ENCODE assay signal across 9 mouse cellular contexts in genomic region chr2:3172656-3173055, GRCm38 (mm10). TPM values are rescaled to one million over a fixed set of nuclear protein-coding genes. Genes with fewer than 3 reads are reported as not detected.
DNase-seq lines count a peak whose midpoint lies in the region; ATAC-seq and TF ChIP-seq lines count a peak whose summit lies in the region.
"Had no signal": no experiment of that assay in that cellular context is flagged by ENCODE, and none has a peak within 500 bp of the region (broad histone marks: within the 10 kb centered on the region; RNA-seq: fewer than 3 reads in every experiment).

No protein-coding gene starts in this region.

- H3K9ac ChIP-seq in liver, adult 2 months (ENCODE audit: low read depth, low read length): no peak overlapping the region
- H3K9ac ChIP-seq: limb, embryonic 13.5 days had no signal

- ATAC-seq in cerebellum, adult (ENCODE audit: insufficient number of reproducible peaks, low FRiP score, low TSS enrichment): peak; percentile 80

- no peak overlapping the region for H3K4me3 ChIP-seq in liver, adult 2 months (ENCODE audit: insufficient read depth, low read depth, low read length)
- H3K4me3 ChIP-seq: limb, embryonic 13.5 days had no signal

- H3K79me2 ChIP-seq in liver, adult 2 months (ENCODE audit: control insufficient read depth, insufficient read depth, low read length): no peaks in the 10 kb centered on the region

- peaks cover 4% of the 10 kb centered on the region for H3K4me1 ChIP-seq in liver, adult 2 months (ENCODE audit: control insufficient read depth, insufficient read depth, low read length)

- H3K36me3 ChIP-seq in liver, adult 2 months (ENCODE audit: control insufficient read depth, insufficient read depth, low read length): no peaks in the 10 kb centered on the region
- H3K36me3 ChIP-seq: limb, embryonic 13.5 days had no signal

- intact Hi-C loops in left cerebral cortex, postnatal 36 days (cut with DNase I): loop anchor here (2.0 kb wide), 2 partner anchors 54 to 110 kb away; no protein-coding TSS in a partner anchor

- H3K27me3 ChIP-seq in liver, adult 2 months (ENCODE audit: control insufficient read depth, insufficient read depth, low read length): peaks cover 3% of the 10 kb centered on the region; the same call in 1 of the 2 replicates
- H3K27me3 ChIP-seq: limb, embryonic 13.5 days had no signal

- DNase-seq in cerebellum, postnatal 4 days (ENCODE audit: low spot score in 2 of 2): no peak
- DNase-seq in liver, adult 2 months (ENCODE audit: extremely low read depth, low read depth, low spot score): peak; percentile 13
- no peak for DNase-seq in liver
- DNase-seq in cerebellum, postnatal 25 days: peak; percentile 40 to 55
- DNase-seq in left cerebral cortex, postnatal 36 days (ENCODE audit: low spot score in 2 of 2): peak; percentile 79 to 84
- DNase-seq in adrenal gland, postnatal 14 days: no peak
- no peak for DNase-seq in adrenal gland, postnatal 4 days (ENCODE audit: low spot score in 2 of 2)

- WGBS in liver, adult 2 months: 66% methylated on average over 3 of the region's 3 CpGs

- no peak for TF ChIP-seq POLR2A in liver, adult 2 months (IDR thresholded peaks at IDR 0.05; ENCODE audit: extremely low read depth, insufficient read depth, low read length)

- TF ChIP-seq CTCF in liver, adult 2 months (IDR thresholded peaks at IDR 0.05; ENCODE audit: low read depth, low read length): no peak

- 0 out of 2 replicates have a peak overlapping the region, but pooled peaks have one; percentile 13 for H3K27ac ChIP-seq in liver, adult 2 months (replicated peaks; ENCODE audit: insufficient read depth, low read depth, low read length)
- H3K27ac ChIP-seq: limb, embryonic 13.5 days had no signal

RNA-seq across cellular contexts. Expression of gene Fam171a1, which starts 58.6 kb away (rescaled TPM):
- 3.8 and 4.1 TPM in 2 replicates for total RNA-seq in liver, adult 2 months (2014; rRNA removed)
- 1.8 and 2.2 TPM in 2 replicates for polyA plus RNA-seq in liver, adult 2 months (2012; rRNA removed)
- total RNA-seq in left cerebral cortex, postnatal 36 days (2021): 10 to 100 TPM; 63.3 to 75.6 TPM
- 25.3 and 27.4 TPM in 2 replicates for total RNA-seq in adrenal gland, postnatal 14 days (2021)
- total RNA-seq in adrenal gland, postnatal 4 days (2021): 10 to 100 TPM; 46.7 to 50.3 TPM

Comparison
In these comparisons a context has a peak if more than half of its experiments do, and no peak if none do; other contexts are left out.
1. DNase-seq: peak in liver, adult 2 months (single experiment), cerebellum, postnatal 25 days (2 of 2) and left cerebral cortex, postnatal 36 days (2 of 2); none in cerebellum, postnatal 4 days (0 of 2), liver (single experiment), adrenal gland, postnatal 14 days (single experiment) and adrenal gland, postnatal 4 days (0 of 2).